Mouse (Mus musculus): ENCODE measurements around the gene Ifnl3. TPM values are rescaled to one million over a fixed set of nuclear protein-coding genes. Genes with fewer than 3 reads are reported as not detected.

The Ifnl3 gene
- total and polyA plus RNA-seq, 3 experiments = not detected

GRCm38 (mm10) chr7:28555939-28556535 is 33.4 kb downstream of the Ifnl3 start:
- TF ChIP-seq POLR2A (IDR thresholded peaks at IDR 0.05; ENCODE audit: insufficient read depth, low read depth, low read length) (no peak), CTCF (IDR thresholded peaks at IDR 0.05) (no peak), EP300 (IDR thresholded peaks at IDR 0.05; ENCODE audit: insufficient read depth, low read depth, low read length) (no peak)
- intact Hi-C loops (cut with DNase I) = no loop called here
- H3K4me1 ChIP-seq (ENCODE audit: control insufficient read depth, insufficient read depth, low read length) = no peaks in the 10 kb centered on the region; the same call in 1 of the 2 replicates
- no peaks in the 10 kb centered on the region for H3K79me2 ChIP-seq (replicated peaks; ENCODE audit: control insufficient read depth, insufficient read depth, low read length)
- no peaks in the 10 kb centered on the region for H3K27me3 ChIP-seq (ENCODE audit: control insufficient read depth, insufficient read depth, low read length)
- H3K9ac ChIP-seq (ENCODE audit: low read depth, low read length) = no peak overlapping the region
- H3K4me3 ChIP-seq = no peak overlapping the region
- no peaks in the 10 kb centered on the region for H3K36me3 ChIP-seq (ENCODE audit: control insufficient read depth, insufficient read depth, low read length)
- WGBS = 17% methylated on average over 5 of the region's 5 CpGs
- no peak for DNase-seq
- no peak overlapping the region for H3K27ac ChIP-seq

- H3K79me2 ChIP-seq (replicated peaks; ENCODE audit: control insufficient read depth, insufficient read depth, low read length) = no peaks in the 10 kb centered on the region
- no peak overlapping the region for H3K9ac ChIP-seq (ENCODE audit: low read depth, low read length)
- 65% methylated on average over 5 of the region's 5 CpGs for WGBS
- no peaks in the 10 kb centered on the region for H3K27me3 ChIP-seq (ENCODE audit: control insufficient read depth, insufficient read depth, low read length)
- H3K4me3 ChIP-seq = no peak overlapping the region
- no peaks in the 10 kb centered on the region for H3K36me3 ChIP-seq (ENCODE audit: control insufficient read depth, insufficient read depth, low read length)
- no peak for TF ChIP-seq EP300 (IDR thresholded peaks at IDR 0.05; ENCODE audit: insufficient read depth, low read depth, low read length)
- no peak for TF ChIP-seq POLR2A (IDR thresholded peaks at IDR 0.05; ENCODE audit: insufficient read depth, low read depth, low read length)
- no peak for TF ChIP-seq CTCF (IDR thresholded peaks at IDR 0.05)
- H3K4me1 ChIP-seq (ENCODE audit: control insufficient read depth, insufficient read depth, low read length) = no peaks in the 10 kb centered on the region; the same call in 1 of the 2 replicates
- H3K27ac ChIP-seq = no peak overlapping the region
- DNase-seq = no peak
- intact Hi-C loops (cut with DNase I) = no loop called here
Observed at GRCm38 (mm10) chr7:28557069-28557468, 34.4 kb downstream of the Ifnl3 start.

DNA sequence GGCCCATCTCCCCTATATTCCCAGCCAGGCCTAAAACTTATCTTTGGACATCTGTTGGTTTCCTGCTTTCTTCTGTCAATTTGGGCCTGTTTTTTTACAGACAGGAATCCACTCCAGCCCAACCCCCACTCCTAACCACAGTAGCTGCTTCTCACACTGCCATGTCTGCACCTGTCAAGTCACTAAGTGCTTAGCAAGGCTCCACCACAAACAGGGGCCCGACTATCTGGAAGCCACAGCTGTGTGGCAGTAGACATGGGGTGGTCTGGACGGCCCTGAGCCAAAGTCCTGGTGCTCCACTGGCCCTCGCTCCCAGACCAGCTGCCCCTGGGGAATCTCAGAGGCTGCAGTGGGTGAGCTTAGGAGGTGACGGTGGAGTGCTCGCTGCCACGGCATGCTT is 35.1 kb downstream of the Ifnl3 start:
- Histone ChIP-seq H3K4me3 (no peak overlapping the region), H3K4me1 (ENCODE audit: control insufficient read depth, insufficient read depth, low read length) (no peaks in the 10 kb centered on the region; the same call in 1 of the 2 replicates), H3K9ac (ENCODE audit: low read depth, low read length) (no peak overlapping the region), H3K27me3 (ENCODE audit: control insufficient read depth, insufficient read depth, low read length) (no peaks in the 10 kb centered on the region), H3K27ac (no peak overlapping the region), H3K36me3 (ENCODE audit: control insufficient read depth, insufficient read depth, low read length) (no peaks in the 10 kb centered on the region), H3K79me2 (replicated peaks; ENCODE audit: control insufficient read depth, insufficient read depth, low read length) (no peaks in the 10 kb centered on the region)
- intact Hi-C loops (cut with DNase I) = no loop called here
- DNase-seq = no peak
- TF ChIP-seq POLR2A (IDR thresholded peaks at IDR 0.05; ENCODE audit: insufficient read depth, low read depth, low read length) = no peak
- no peak for TF ChIP-seq CTCF (IDR thresholded peaks at IDR 0.05)
- no peak for TF ChIP-seq EP300 (IDR thresholded peaks at IDR 0.05; ENCODE audit: insufficient read depth, low read depth, low read length)
- WGBS = 68% methylated on average over 6 of the region's 6 CpGs

- H3K36me3 ChIP-seq (ENCODE audit: control insufficient read depth, insufficient read depth, low read length) = no peaks in the 10 kb centered on the region
- intact Hi-C loops (cut with DNase I) = no loop called here
- no peaks in the 10 kb centered on the region; the same call in 1 of the 2 replicates for H3K4me1 ChIP-seq (ENCODE audit: control insufficient read depth, insufficient read depth, low read length)
- H3K27me3 ChIP-seq (ENCODE audit: control insufficient read depth, insufficient read depth, low read length) = no peaks in the 10 kb centered on the region
- H3K27ac ChIP-seq = no peak overlapping the region
- 39% methylated on average over 4 of the region's 4 CpGs for WGBS
- no peak overlapping the region for H3K9ac ChIP-seq (ENCODE audit: low read depth, low read length)
- peak; percentile 68 to 76 for DNase-seq
- H3K4me3 ChIP-seq = no peak overlapping the region
- TF ChIP-seq EP300 (IDR thresholded peaks at IDR 0.05; ENCODE audit: insufficient read depth, low read depth, low read length) (no peak), POLR2A (IDR thresholded peaks at IDR 0.05; ENCODE audit: insufficient read depth, low read depth, low read length) (no peak), CTCF (IDR thresholded peaks at IDR 0.05) (no peak)
- no peaks in the 10 kb centered on the region for H3K79me2 ChIP-seq (replicated peaks; ENCODE audit: control insufficient read depth, insufficient read depth, low read length)
Observed at GRCm38 (mm10) chr7:28558486-28558885, 35.9 kb downstream of the Ifnl3 start.

DNA sequence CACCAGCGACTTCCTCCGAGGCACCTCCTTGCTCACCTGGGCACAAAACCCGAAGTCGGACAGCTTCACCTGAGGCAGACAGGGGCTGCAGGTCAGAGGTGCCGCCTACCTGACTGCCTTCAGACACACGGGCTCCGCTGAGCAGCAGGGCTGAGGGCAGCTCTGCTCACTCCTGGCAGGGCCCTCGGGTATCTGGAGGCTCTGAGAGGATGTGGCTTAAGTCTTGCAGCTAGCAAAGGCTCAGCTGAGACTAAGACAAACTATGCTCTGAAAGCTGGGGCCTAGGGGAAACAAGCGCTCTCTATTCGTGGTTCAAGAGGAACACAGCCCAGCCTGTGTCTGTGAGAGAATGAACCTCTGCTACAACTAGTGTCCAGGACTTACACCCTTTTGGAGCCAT is 38.2 kb downstream of the Ifnl3 start:
- DNase-seq = no peak
- Histone ChIP-seq H3K4me3 (no peak overlapping the region), H3K9ac (ENCODE audit: low read depth, low read length) (no peak overlapping the region), H3K4me1 (ENCODE audit: control insufficient read depth, insufficient read depth, low read length) (no peaks in the 10 kb centered on the region; the same call in 1 of the 2 replicates), H3K27me3 (ENCODE audit: control insufficient read depth, insufficient read depth, low read length) (no peaks in the 10 kb centered on the region), H3K36me3 (ENCODE audit: control insufficient read depth, insufficient read depth, low read length) (no peaks in the 10 kb centered on the region), H3K27ac (no peak overlapping the region), H3K79me2 (replicated peaks; ENCODE audit: control insufficient read depth, insufficient read depth, low read length) (no peaks in the 10 kb centered on the region)
- 94% methylated on average over 10 of the region's 10 CpGs for WGBS
- intact Hi-C loops (cut with DNase I) = no loop called here
- TF ChIP-seq CTCF (IDR thresholded peaks at IDR 0.05) = no peak
- TF ChIP-seq POLR2A (IDR thresholded peaks at IDR 0.05; ENCODE audit: insufficient read depth, low read depth, low read length) = no peak
- no peak for TF ChIP-seq EP300 (IDR thresholded peaks at IDR 0.05; ENCODE audit: insufficient read depth, low read depth, low read length)

GRCm38 (mm10) chr7:28561967-28562366 is 39.3 kb downstream of the Ifnl3 start:
- 93% methylated on average over 11 of the region's 11 CpGs for WGBS
- H3K36me3 ChIP-seq (ENCODE audit: control insufficient read depth, insufficient read depth, low read length) = no peaks in the 10 kb centered on the region

More at GRCm38 (mm10) chr7:28561967-28562366, 39.3 kb downstream of the Ifnl3 start:
- TF ChIP-seq POLR2A (IDR thresholded peaks at IDR 0.05; ENCODE audit: insufficient read depth, low read depth, low read length) = no peak
- TF ChIP-seq CTCF (IDR thresholded peaks at IDR 0.05) = no peak
- no peak for TF ChIP-seq EP300 (IDR thresholded peaks at IDR 0.05; ENCODE audit: insufficient read depth, low read depth, low read length)
- H3K4me1 ChIP-seq (ENCODE audit: control insufficient read depth, insufficient read depth, low read length) = no peaks in the 10 kb centered on the region; the same call in 1 of the 2 replicates
- H3K79me2 ChIP-seq (replicated peaks; ENCODE audit: control insufficient read depth, insufficient read depth, low read length) = no peaks in the 10 kb centered on the region
- no peak overlapping the region for H3K27ac ChIP-seq
- no peak overlapping the region for H3K4me3 ChIP-seq
- intact Hi-C loops (cut with DNase I) = no loop called here
- H3K9ac ChIP-seq (ENCODE audit: low read depth, low read length) = no peak overlapping the region
- H3K27me3 ChIP-seq (ENCODE audit: control insufficient read depth, insufficient read depth, low read length) = no peaks in the 10 kb centered on the region
- DNase-seq = no peak

All from heart, adult 2 months (tissue).